18 mouse cellular contexts compared by ENCODE assay signal in genomic region chr5:90135971-90136370, GRCm38 (mm10).
DNase-seq lines count a peak whose midpoint lies in the region; TF ChIP-seq lines count a peak whose summit lies in the region.
"Had no signal": no experiment of that assay in that cellular context is flagged by ENCODE, and none has a peak within 500 bp of the region (broad histone marks: within the 10 kb centered on the region; RNA-seq: fewer than 3 reads in every experiment).

No protein-coding gene starts in this region.

- TF ChIP-seq CTCF in lung, adult 2 months (IDR thresholded peaks at IDR 0.05; ENCODE audit: insufficient read depth, low read length): no peak

- no peak for TF ChIP-seq POLR2A in lung, adult 2 months (IDR thresholded peaks at IDR 0.05; ENCODE audit: borderline replicate concordance, extremely low read depth, low read depth, low read length)

- H3K4me1 ChIP-seq in lung, adult 2 months (ENCODE audit: control insufficient read depth, insufficient read depth, low read length): no peaks in the 10 kb centered on the region
- H3K4me1 ChIP-seq: embryonic facial prominence, embryonic 15.5 days; forebrain, embryonic 10.5 days; heart, embryonic 13.5 days; hindbrain, embryonic 13.5 days had no signal

- intact Hi-C loops in heart, postnatal 25 days (cut with DNase I): no loop called here
- intact Hi-C loops in gastrocnemius, postnatal 14 days (cut with DNase I; ENCODE audit: low total_unique reads): no loop called here

- no peak overlapping the region for H3K4me3 ChIP-seq in lung, adult 2 months (replicated peaks; ENCODE audit: extremely low read depth, low read depth, low read length)
- H3K4me3 ChIP-seq: embryonic facial prominence, embryonic 15.5 days; erythroblast, embryonic 14.5 days; forebrain, embryonic 10.5 days; heart, embryonic 13.5 days; hindbrain, embryonic 13.5 days had no signal

- WGBS in lung, adult 2 months: 51% methylated on average over 7 of the region's 7 CpGs

- peak; percentile 75 for DNase-seq in heart, adult 11 months
- no peak for DNase-seq in heart, postnatal 25 days (ENCODE audit: low spot score)
- peak; percentile 31 for DNase-seq in lung, postnatal 14 days
- no peak for DNase-seq in lung, adult 2 months
- DNase-seq in gastrocnemius, postnatal 14 days: peak; percentile 25
- no peak for DNase-seq in layer of hippocampus, adult 9-11 months
- DNase-seq in frontal cortex, postnatal 36 days (ENCODE audit: low spot score in 2 of 2): no peak
- DNase-seq: adrenal gland, postnatal 10 days; cerebellum, adult 11 months; cerebellum, adult 8-10 months; cerebellum, postnatal 14 days; embryo, embryonic 11 days; heart, postnatal 4 days had no signal

Comparison
In these comparisons a context has a peak if more than half of its experiments do, and no peak if none do; other contexts are left out.
1. DNase-seq: peak in heart, adult 11 months (single experiment), lung, postnatal 14 days (single experiment) and gastrocnemius, postnatal 14 days (single experiment); none in heart, postnatal 25 days (single experiment), lung, adult 2 months (single experiment), layer of hippocampus, adult 9-11 months (single experiment) and frontal cortex, postnatal 36 days (0 of 2).